Mouse (Mus musculus) ES-CJ7 (cell line): ENCODE measurements at regions not wholly inside any gene's neighbourhood (a gene's known extent, or its start where the extent isn't known, plus 50 kb on each side); places are given as distances from the start of the nearest gene placed in this dataset.
"Not testable (repeated sequence)": the region's sequence is repeated elsewhere in the genome, so short reads cannot be mapped to it uniquely, and the experiment has no call there.

Experiments used
- DNase-seq: peaks from one replicate; pipeline ENCODE4 v3.0.0; 2011; ENCODE audit warnings: low read depth, low spot score

DNA sequence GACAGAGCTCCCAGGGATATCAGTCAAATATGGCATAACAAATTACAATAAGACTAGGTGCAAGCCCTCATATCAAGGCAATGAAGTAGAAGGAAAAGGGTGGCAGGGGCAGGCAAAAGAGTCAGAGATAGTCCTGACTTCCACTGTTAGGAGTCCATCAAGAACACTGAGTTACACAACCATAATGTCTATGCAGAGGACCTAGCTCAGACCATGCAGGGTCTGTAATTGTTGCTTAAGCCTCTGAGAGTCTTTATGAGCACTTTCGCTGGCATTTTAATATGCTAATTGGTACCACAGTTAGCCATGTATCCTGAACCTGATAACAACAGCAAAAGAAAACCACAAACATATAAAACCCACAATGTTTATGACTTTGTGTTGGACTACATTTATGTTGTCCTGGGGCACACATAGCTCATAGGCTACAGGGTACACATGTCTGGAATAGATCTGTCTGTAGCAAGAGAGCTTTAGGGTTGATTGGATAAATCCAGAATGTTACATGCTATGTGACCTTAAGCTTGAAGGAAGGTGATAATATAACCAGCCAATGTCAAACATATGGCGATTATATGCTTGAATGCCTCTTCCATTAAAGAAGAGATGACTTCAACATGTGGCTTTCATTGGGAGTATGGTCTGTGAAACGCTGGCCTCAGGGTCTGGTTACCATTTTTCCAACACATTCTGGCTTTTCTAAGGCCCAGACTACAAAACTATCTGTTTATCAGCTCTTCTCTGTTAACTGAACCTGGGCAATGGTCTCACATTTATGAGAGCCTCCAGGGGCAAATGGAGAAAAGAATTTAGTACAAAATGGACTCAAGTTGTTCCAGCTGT, 836.6 kb downstream of the Gm9195 start:
- no peak for DNase-seq

DNA sequence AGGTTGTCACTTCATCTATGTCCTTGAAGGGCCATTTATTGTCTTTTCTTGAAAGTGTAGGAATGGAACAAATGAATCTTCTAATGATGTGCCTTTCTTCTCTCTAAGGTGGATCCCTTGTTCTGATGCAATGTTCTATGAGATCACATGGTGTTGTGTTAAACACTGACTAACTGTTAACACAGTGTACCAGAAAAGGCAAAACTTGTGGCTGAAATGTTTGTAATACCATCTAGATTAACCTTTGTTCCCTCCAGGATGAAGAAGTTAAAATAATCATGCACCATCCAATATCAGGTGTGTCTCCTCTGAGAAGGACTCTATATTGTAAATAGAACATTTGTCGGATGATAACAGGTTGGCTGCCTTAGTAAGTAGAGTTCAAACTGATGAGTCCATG, 849.1 kb downstream of the Gm9195 start:
- DNase-seq, result no peak

DNA sequence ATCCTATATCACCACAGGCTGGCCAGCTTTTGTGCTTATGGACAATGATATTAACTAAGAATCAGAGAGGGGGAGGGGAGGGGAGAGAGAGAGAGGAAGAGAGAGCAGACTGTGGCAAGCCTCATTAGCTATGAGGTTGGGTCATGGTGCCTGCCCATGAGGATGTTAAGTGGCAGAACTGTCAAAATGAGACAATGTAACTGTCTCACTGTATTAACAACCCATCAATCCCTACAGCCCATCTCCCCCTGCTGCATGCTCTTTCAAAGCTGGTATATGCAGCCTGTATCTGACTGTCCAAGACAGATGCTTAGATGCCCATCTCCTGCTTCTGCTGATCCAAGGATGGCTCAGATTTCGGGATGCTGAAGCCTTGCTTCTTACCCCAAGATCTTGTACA, 852.6 kb downstream of the Gm9195 start:
- no peak for DNase-seq

DNA sequence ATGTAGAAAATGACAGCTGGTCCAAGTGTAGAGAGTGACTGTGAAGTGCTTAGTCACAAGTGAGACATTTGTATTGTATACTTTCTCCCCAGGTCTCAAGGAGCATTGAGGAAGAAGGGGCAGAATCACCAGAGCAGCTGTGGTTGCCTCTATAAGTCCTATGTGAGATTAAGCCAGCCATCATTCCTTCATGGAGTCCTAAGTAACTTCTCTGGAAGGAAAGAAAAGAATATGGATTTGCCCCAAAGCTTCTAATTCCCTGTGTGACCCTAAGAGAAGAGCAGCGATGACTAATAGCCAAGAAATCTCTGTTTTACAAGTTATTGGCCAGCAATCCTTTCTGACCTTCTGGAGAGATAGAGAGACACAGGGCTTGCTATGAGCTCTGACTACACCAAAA, 856.5 kb downstream of the Gm9195 start:
- DNase-seq, result no peak

DNA sequence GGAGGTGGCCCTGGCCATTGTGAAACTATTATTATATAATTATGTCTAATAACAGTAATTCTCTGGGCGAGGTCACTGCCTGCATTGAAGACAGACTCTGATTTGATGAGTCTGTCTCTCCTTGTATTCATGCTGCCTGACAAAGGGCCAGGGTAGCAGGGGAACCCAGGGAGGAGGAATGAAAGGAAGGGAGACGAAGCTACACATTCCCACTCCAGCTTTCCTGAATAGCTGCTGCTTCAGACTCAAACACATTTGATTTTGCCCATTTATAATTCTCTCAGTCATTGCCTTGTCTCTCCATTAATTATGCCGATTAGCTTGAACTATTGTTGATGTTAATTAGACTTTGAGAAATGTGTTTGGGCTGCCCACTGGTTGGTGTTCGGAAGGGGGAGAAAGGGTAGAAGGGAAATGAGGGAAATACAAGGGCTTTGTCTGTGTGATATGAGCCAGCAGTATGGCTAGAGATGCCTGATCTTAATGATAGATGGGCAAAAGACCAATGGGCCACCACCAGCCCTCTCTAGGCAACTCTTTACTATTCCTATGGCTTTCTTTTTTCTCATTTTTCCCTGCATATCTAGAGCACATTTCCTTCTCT, 881.8 kb downstream of the Gm9195 start:
- no peak for DNase-seq

DNA sequence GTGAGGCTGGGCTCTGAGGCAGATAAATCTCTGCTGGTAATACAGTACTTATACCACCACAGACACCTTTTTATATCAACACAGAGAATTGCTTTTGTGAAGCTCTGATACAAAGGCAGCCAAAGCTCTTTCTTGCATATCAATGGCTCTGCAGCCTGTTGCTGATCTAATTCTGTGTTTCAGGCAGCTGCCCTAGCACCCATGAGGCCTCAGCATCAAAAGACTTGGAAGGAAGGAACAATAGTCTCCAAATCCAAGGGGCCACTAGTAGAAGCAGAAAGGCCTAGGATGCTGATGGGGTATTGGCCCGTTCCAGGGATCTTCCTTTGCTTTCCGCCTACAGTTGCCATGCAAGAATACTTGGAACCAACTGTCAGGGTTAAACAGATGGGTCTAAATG, 887.9 kb downstream of the Gm9195 start:
- DNase-seq, result no peak

DNA sequence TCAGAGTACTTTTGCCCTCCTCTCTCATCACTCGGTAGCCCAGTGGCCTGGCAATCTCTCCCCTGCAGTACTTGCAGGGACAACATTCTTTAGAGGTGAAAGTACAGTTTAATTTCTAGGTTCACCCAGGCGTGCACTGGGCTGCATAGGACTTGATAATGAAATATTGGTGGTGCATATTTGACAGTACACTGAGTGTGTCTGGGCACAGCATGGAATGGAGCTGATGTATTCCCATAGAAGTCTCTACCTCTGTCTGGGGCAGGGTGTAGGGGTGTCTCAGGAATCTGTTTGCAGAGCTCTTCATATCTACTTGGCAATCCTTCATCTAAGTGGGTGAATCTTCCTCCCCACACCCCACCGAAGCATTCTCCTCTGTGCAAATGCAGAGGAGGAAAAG, 893.8 kb downstream of the Gm9195 start:
- no peak for DNase-seq

DNA sequence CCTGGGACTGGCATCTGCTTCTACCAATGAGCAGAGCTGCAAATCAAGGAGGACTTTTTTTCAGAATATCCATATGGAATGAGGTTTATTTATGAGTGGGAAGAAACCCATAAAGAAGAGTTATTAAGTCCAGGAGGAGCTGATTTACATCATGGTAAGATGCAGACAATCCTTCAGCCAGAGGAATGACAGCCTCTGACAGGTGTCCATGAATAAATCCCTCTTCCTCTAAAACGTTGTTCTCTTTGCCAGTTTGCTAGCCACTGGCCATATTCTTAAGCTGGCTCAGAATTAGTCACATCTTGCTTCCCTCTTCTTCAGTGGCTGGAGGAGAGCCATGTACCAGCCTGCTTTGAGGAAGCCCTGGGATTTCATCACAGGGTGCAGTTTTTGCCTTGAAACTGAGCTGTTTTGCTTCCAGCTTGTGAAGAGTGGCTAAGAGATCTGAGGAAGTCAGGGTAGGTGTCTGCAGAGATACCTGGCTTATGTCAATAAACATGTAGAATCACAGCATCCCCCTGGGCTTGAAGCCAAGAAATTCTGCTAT, 902.9 kb downstream of the Gm9195 start:
- DNase-seq, result no peak

DNA sequence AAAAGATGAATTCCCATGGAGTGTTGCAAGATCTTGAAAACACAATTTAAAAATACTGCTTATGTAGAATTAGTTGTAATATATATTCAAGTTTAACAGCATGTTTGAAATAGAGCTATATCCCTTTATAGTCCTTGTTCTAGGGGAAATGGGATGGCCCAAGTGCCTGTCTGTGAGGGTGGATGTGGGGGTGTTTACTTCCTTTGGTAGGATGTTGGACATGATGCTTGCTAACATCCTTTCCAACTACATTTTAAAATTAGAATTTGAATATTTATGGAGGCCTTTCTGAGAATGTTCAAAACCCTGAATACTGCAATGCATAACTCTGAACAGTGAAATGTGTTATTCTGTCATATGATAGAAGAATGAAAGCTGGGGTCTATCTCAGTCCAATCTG, 903.6 kb downstream of the Gm9195 start:
- no peak for DNase-seq

DNA sequence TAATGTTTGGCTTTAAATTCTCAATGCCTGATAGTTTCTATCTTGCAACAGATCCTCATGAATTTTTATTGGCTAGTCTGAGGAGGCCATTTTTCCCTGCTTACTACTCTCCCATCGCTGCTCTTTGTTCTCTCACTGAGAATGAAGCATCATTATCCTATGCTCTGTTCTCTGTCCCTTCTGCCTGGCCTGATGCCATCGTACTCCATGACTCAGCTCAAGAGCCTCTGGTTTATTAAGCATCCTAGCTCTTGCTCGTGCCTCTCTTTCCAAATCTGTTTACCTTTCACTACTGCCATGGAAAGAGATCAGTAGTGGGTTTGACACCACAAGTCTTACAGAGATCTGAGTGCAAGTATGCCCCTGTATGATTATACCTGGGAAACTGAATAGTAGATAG, 926.8 kb downstream of the Gm9195 start:
- DNase-seq, result no peak

DNA sequence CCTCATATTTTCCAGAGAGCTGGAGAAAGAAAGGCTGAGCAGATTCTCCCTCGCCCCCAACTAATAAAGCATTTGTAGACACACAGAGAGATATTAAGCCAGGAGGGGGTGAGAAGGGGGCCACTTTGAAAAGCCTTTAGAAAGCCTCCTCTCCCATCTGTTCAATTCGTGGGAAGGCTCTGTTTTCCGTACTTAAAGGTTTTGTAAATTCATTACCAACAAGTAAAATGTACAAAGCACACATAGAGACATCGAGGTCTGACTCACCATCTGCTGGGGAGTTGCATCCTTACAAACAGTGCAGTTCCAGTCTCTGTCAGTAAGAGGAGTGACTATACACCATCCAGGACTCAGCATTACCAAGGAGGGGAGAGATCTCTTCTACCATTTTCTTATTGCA, 929.7 kb downstream of the Gm9195 start:
- DNase-seq, result no peak

DNA sequence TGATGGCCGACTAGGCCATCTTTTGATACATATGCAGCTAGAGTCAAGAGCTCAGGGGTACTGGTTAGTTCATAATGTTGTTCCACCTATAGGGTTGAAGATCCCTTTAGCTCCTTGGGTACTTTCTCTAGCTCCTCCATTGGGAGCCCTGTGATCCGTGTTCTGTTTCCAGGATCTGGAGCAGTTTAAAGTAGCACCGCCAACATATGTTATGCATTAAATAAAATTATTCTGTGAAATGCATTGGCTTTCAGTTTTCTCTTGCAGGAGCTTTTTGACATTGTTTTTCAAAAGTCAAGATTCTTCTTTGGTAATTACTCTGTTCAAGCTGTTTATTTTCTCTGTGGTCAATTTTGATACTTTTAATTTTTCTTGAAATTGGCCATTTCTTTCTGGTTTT, 937.3 kb downstream of the Gm9195 start:
- not testable (repeated sequence) for DNase-seq

DNA sequence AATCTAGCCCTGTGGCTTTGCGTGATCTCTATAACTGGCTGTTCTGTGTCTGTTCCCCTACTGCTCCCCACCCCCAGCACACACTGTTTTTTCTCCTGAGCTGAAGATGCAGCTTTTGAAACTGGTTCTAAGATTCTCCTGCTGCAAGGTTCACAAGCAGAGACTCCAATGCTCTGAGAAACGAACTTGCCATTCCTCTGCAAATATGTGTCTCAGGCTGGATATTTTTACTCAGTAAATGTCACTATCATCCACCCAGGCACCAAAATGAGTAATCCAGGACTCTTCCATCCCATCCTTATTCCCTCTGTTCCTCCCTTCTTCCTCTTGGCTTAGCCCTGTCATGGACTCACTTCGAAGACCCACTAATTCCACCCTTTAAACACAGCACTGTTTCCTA, 943.9 kb upstream of the Fam160b2 start:
- no peak for DNase-seq

DNA sequence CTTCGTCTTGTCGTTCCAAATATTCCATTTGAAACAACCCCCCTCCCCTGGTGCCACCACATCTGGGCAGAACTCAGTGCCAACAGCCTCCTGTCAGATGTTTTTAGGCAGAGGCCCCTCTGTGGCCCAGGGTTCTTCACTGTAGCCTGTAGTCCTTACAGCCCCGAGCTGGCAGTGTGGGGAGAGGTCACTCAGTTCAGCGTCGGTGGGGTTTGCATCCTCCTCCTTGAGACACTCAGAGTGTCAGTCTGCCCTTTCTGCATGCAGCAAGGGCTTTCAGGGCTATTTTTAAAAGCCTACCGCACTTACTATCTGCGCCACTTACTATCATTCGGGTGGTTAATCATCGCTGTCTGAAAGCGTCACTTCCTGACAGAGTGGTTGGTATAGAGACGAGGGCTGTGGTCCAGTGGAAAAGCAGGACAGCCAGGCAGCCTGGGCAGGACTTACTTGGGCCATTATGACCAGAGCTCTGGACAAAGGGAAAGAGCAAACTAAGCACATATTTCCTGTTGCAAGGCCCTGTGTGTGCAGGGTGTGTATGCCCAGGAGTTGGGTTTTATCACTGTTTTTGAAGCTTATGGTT, 932.5 kb upstream of the Fam160b2 start:
- DNase-seq, result no peak

DNA sequence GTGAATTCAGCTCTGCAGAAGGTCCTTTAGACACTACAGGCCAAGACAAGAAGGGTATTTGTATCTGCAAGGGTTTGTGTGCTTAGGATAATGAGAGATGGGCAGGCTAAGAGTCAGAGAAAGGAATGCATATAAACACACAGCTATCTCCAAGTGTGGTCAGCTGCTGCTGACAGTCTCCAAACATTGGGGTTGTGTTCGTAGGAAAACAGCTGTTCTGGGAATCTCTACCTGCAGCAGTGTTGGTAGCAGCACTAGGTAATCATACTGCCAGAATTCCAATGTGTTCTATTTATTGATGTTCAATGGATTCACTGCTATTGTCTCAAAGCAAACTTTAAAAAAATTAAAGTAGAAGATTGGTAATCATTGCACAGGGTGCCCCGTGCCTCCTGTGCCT, 931.7 kb upstream of the Fam160b2 start:
- no peak for DNase-seq

DNA sequence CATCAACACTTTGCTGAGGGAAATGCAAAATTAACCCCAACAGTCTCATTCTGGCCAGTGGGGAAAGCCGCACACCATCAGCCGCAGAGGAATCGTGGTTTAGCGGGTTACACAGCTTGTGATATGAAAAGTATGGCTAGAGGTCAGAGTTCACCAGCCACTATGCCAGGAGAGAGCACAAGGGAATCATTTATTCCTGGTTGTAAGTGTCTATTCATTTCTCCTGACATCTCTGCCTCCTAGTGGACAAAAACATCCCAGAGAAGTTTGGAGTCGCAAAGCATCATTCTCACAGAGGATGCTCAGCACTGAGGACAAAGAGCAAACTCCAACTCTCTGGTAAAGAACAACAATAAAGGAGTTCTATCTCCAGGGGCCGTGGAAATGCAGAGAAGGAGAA, 930.8 kb upstream of the Fam160b2 start:
- no peak for DNase-seq

DNA sequence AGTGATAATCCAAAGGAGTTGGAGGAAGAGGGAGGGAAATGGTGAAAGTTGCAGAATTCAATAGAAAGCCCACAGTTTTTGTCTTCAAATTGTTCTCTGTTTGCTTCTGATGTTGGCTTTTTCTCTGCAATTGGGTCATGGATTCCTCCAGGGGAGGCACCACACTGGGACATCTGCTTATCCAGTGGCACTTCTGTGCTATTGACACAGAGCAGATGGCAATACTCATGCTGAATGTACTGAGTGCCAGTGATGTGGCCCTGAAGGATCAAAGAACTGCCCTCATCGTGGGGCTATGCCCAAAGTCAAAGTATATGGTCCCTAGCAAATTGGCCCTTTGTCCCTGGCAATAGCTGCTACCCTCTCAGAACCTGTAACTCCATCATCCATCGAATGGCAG, 918.9 kb upstream of the Fam160b2 start:
- DNase-seq, result no peak

DNA sequence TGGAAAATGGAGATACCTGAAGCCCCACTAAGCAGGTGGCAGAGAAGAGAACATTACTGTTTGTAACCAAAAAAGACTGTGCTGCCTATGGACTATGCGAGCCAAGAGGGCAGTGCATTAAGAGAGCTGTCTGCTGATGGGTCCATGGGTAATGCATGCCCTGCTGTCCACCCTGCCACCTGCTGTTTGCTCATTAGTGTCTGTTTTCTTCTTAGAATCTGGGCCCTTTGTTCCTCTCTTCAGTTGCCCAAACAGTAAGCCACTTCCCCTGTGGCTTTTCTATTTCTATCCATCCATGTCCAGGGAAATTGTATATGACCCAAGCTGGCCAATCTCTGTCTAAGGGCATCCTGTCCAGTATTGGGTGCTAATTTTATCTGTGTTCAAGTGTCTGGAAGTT, 901.2 kb upstream of the Fam160b2 start:
- no peak for DNase-seq

DNA sequence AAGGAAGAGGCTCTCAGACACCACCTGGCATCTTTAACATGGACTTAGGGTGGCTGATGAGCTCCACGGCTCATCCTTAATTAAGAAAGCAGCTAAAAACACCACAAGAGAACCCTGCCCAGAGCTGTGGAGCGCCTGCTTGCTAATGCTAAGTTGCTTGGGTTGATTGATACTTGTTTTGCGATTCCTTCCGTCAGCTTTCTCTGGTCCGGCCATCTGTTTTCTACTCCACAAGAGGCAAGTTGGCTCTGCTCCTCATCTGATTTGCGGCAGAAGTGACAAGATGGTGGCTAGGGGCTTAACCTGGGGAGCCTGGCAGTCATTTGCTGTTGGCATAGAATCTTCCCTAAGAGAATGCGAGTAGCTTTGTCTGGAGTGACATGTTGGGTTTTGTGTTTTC, 891.6 kb upstream of the Fam160b2 start:
- no peak for DNase-seq

DNA sequence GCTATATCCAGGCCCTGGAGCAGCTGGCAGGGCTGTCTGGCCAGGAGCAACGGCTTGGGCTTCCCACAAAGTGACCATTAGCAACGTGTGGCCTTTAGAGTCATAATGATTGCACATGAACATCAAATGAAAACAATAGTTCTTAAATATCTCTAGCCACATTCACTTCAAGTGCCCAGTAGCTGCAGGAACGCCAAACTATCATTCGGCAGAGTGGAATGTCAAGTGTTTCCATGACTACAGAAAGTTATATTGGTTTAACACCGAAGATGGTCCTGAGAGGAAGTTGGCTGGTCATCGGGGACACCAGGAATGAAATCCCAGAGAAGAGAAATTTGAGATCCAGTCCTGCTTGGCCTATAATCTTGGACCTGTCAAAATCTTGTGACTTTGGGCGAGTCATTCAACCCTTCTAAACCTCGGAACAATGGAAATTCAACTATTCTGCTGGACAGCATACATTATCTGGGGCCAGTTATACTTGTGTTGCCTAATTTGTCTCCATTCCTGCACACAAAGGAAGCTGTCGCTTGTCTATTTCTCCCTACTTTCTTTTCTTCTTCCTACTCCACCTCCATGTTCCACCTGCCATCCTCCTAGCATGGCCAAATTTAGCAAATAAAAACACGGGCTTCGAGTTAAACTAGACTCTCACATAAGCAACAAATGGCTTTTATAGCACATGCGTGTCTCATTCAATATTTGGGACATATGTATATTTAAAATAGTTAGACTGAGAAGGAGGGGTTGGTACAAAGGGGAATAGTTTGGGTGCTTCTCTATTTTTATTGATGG, 886.7 kb upstream of the Fam160b2 start:
- DNase-seq, result no peak

DNA sequence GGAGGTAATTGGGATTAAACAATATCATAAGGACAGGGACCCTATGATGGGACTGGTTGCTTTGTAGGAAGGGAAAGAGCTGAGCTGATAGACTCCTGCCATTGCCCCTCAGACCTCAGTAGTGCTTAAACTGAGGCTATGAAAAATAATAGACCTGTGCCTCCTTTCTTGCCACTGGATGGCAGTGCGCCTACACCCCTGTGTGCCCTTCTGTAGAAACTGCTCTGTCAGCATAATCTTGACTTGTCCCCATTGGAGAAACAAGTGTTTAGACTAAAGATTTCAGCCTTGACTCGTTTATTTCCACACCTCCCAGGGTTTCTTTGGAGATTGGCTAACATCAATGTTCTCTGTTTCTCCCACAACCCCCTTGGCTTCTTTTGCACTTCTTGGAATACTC, 876.0 kb upstream of the Fam160b2 start:
- DNase-seq, result no peak

DNA sequence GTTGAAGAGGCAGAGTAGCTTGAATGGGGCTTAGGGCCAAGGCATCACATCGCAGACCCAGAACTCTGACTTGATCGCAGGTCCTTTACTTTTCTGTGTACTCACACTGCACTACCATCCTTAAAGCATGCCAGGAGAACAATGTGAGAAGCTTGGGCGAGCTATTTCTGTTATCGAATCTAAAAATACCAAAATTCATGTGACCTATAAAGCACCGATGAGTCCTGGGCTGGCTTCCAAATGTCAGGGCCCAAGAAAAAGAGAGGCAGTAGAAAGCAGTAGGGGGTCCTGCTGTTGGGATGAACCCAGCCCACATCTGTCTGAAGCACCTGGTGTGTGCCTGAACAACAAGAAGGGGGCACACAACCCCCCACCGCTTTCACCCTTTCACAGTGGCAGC, 874.3 kb upstream of the Fam160b2 start:
- DNase-seq, result no peak
